Mouse (Mus musculus): ENCODE measurements around the gene Rnpepl1. TPM values are rescaled to one million over a fixed set of nuclear protein-coding genes. Genes with fewer than 3 reads are reported as not detected.
A peak's percentile ranks its signal among the peaks of the same experiment; 100 is the strongest.

Rnpepl1 gene
- polyA plus RNA-seq, 1 experiment from 2014 or later, result 33.9 TPM

- H3K36me3 ChIP-seq (ENCODE audit: control insufficient read depth, insufficient read depth, low read length), result peaks cover 36% of the 10 kb centered on the region
- DNase-seq (ENCODE audit: low spot score) (no peak), ATAC-seq (ENCODE audit: low read depth) (no peak)
- no peak overlapping the region for H3K4me3 ChIP-seq (ENCODE audit: low read depth, low read length)
- no peak overlapping the region for H3K4me2 ChIP-seq (ENCODE audit: low read depth, low read length)
- H3K9ac ChIP-seq (ENCODE audit: low read depth, low read length), result 0 out of 2 replicates have a peak overlapping the region, but pooled peaks have one; percentile 2
- peaks cover 15% of the 10 kb centered on the region; the same call in 1 of the 2 replicates for H3K9me3 ChIP-seq (ENCODE audit: control insufficient read depth, low read length)
- no peak overlapping the region for H3K27ac ChIP-seq (replicated peaks; ENCODE audit: low read depth, low read length)
- WGBS, result 85% methylated on average over 3 of the region's 3 CpGs
- no peaks in the 10 kb centered on the region for H3K27me3 ChIP-seq (replicated peaks; ENCODE audit: control insufficient read depth, insufficient read depth, low read length)
- 0 out of 2 replicates have a peak, but pooled peaks cover 14% of the 10 kb centered on the region for H3K4me1 ChIP-seq (ENCODE audit: control insufficient read depth, insufficient read depth, low read length)
These were observed 25.9 kb downstream of the Rnpepl1 start for GRCm38 (mm10) chr1:92936467-92936866.

GRCm38 (mm10) chr1:92937797-92938196 is 27.2 kb downstream of the Rnpepl1 start:
- 0 out of 2 replicates have a peak, but pooled peaks cover 14% of the 10 kb centered on the region for H3K4me1 ChIP-seq (ENCODE audit: control insufficient read depth, insufficient read depth, low read length)
- no peak overlapping the region for H3K4me2 ChIP-seq (ENCODE audit: low read depth, low read length)
- no peak overlapping the region for H3K4me3 ChIP-seq (ENCODE audit: low read depth, low read length)
- H3K27me3 ChIP-seq (replicated peaks; ENCODE audit: control insufficient read depth, insufficient read depth, low read length), result no peaks in the 10 kb centered on the region
- no peak overlapping the region for H3K9ac ChIP-seq (ENCODE audit: low read depth, low read length)
- 88% methylated on average over 3 of the region's 3 CpGs for WGBS
- H3K36me3 ChIP-seq (ENCODE audit: control insufficient read depth, insufficient read depth, low read length), result peaks cover 49% of the 10 kb centered on the region
- DNase-seq (ENCODE audit: low spot score), result no peak
- peaks cover 7% of the 10 kb centered on the region; the same call in 1 of the 2 replicates for H3K9me3 ChIP-seq (ENCODE audit: control insufficient read depth, low read length)
- no peak for ATAC-seq (ENCODE audit: low read depth)
- no peak overlapping the region for H3K27ac ChIP-seq (replicated peaks; ENCODE audit: low read depth, low read length)

GRCm38 (mm10) chr1:92939746-92940145 is 29.2 kb downstream of the Rnpepl1 start:
- no peak for DNase-seq (ENCODE audit: low spot score)
- no peak for ATAC-seq (ENCODE audit: low read depth)
- peaks cover 67% of the 10 kb centered on the region for H3K36me3 ChIP-seq (ENCODE audit: control insufficient read depth, insufficient read depth, low read length)

GRCm38 (mm10) chr1:92943219-92943989 is 32.8 kb downstream of the Rnpepl1 start:
- H3K4me2 ChIP-seq (ENCODE audit: low read depth, low read length), result no peak overlapping the region
- no peak for ATAC-seq (ENCODE audit: low read depth)
- no peak overlapping the region for H3K9ac ChIP-seq (ENCODE audit: low read depth, low read length)
- peaks cover 91% of the 10 kb centered on the region for H3K36me3 ChIP-seq (ENCODE audit: control insufficient read depth, insufficient read depth, low read length)
- no peak for DNase-seq (ENCODE audit: low spot score)
- H3K4me1 ChIP-seq (ENCODE audit: control insufficient read depth, insufficient read depth, low read length), result no peaks in the 10 kb centered on the region
- no peak overlapping the region for H3K4me3 ChIP-seq (ENCODE audit: low read depth, low read length)
- no peaks in the 10 kb centered on the region for H3K27me3 ChIP-seq (replicated peaks; ENCODE audit: control insufficient read depth, insufficient read depth, low read length)
- H3K27ac ChIP-seq (replicated peaks; ENCODE audit: low read depth, low read length), result no peak overlapping the region
- 94% methylated on average over 13 of the region's 19 CpGs for WGBS
- no peaks in the 10 kb centered on the region for H3K9me3 ChIP-seq (ENCODE audit: control insufficient read depth, low read length)

More at GRCm38 (mm10) chr1:92939746-92940145, 29.2 kb downstream of the Rnpepl1 start:
- no peak overlapping the region for H3K4me2 ChIP-seq (ENCODE audit: low read depth, low read length)
- no peak overlapping the region for H3K4me3 ChIP-seq (ENCODE audit: low read depth, low read length)
- H3K9ac ChIP-seq (ENCODE audit: low read depth, low read length), result no peak overlapping the region
- no peaks in the 10 kb centered on the region for H3K9me3 ChIP-seq (ENCODE audit: control insufficient read depth, low read length)
- H3K27me3 ChIP-seq (replicated peaks; ENCODE audit: control insufficient read depth, insufficient read depth, low read length), result no peaks in the 10 kb centered on the region
- H3K27ac ChIP-seq (replicated peaks; ENCODE audit: low read depth, low read length), result no peak overlapping the region
- H3K4me1 ChIP-seq (ENCODE audit: control insufficient read depth, insufficient read depth, low read length), result 0 out of 2 replicates have a peak, but pooled peaks cover 9% of the 10 kb centered on the region
- 91% methylated on average over 4 of the region's 4 CpGs for WGBS

- 91% methylated on average over 3 of the region's 3 CpGs for WGBS
- Histone ChIP-seq H3K4me3 (ENCODE audit: low read depth, low read length) (no peak overlapping the region), H3K27ac (replicated peaks; ENCODE audit: low read depth, low read length) (no peak overlapping the region), H3K9ac (ENCODE audit: low read depth, low read length) (no peak overlapping the region), H3K9me3 (ENCODE audit: control insufficient read depth, low read length) (no peaks in the 10 kb centered on the region), H3K27me3 (replicated peaks; ENCODE audit: control insufficient read depth, insufficient read depth, low read length) (no peaks in the 10 kb centered on the region), H3K4me2 (ENCODE audit: low read depth, low read length) (no peak overlapping the region), H3K4me1 (ENCODE audit: control insufficient read depth, insufficient read depth, low read length) (no peaks in the 10 kb centered on the region), H3K36me3 (ENCODE audit: control insufficient read depth, insufficient read depth, low read length) (peaks cover 60% of the 10 kb centered on the region)
- DNase-seq (ENCODE audit: low spot score) (no peak), ATAC-seq (ENCODE audit: low read depth) (no peak)
These were observed 37.4 kb downstream of the Rnpepl1 start for GRCm38 (mm10) chr1:92947966-92948365.

- Histone ChIP-seq H3K9ac (ENCODE audit: low read depth, low read length) (no peak overlapping the region), H3K9me3 (ENCODE audit: control insufficient read depth, low read length) (no peaks in the 10 kb centered on the region), H3K27me3 (replicated peaks; ENCODE audit: control insufficient read depth, insufficient read depth, low read length) (no peaks in the 10 kb centered on the region), H3K4me2 (ENCODE audit: low read depth, low read length) (no peak overlapping the region), H3K36me3 (ENCODE audit: control insufficient read depth, insufficient read depth, low read length) (peaks cover 46% of the 10 kb centered on the region), H3K4me3 (ENCODE audit: low read depth, low read length) (no peak overlapping the region), H3K4me1 (ENCODE audit: control insufficient read depth, insufficient read depth, low read length) (no peaks in the 10 kb centered on the region), H3K27ac (replicated peaks; ENCODE audit: low read depth, low read length) (no peak overlapping the region)
- DNase-seq (ENCODE audit: low spot score) (no peak), ATAC-seq (ENCODE audit: low read depth) (no peak)
- whole genome bisulfite sequencing, result 61% methylated on average over 6 of the region's 6 CpGs
These were observed 38.8 kb downstream of the Rnpepl1 start for GRCm38 (mm10) chr1:92949426-92949825.

- ATAC-seq (ENCODE audit: low read depth), result no peak
These were observed 40.0 kb downstream of the Rnpepl1 start, which contains the start of gene Gpr35 for GRCm38 (mm10) chr1:92950607-92951006. Gene Gpr35 (plus strand): TSS chr1:92950865.

GRCm38 (mm10) chr1:92953641-92954040 is 43.1 kb downstream of the Rnpepl1 start:
- no peak overlapping the region for H3K4me2 ChIP-seq (ENCODE audit: low read depth, low read length)
- DNase-seq (ENCODE audit: low spot score) (no peak), ATAC-seq (ENCODE audit: low read depth) (no peak)
- 72% methylated on average over 2 of the region's 2 CpGs for WGBS
- H3K27ac ChIP-seq (replicated peaks; ENCODE audit: low read depth, low read length), result no peak overlapping the region
- H3K9me3 ChIP-seq (ENCODE audit: control insufficient read depth, low read length), result no peaks in the 10 kb centered on the region
- H3K9ac ChIP-seq (ENCODE audit: low read depth, low read length), result no peak overlapping the region
- H3K27me3 ChIP-seq (replicated peaks; ENCODE audit: control insufficient read depth, insufficient read depth, low read length), result no peaks in the 10 kb centered on the region
- no peaks in the 10 kb centered on the region for H3K4me1 ChIP-seq (ENCODE audit: control insufficient read depth, insufficient read depth, low read length)
- H3K36me3 ChIP-seq (ENCODE audit: control insufficient read depth, insufficient read depth, low read length), result 0 out of 2 replicates have a peak, but pooled peaks cover 6% of the 10 kb centered on the region
- H3K4me3 ChIP-seq (ENCODE audit: low read depth, low read length), result no peak overlapping the region

More at GRCm38 (mm10) chr1:92950607-92951006, 40.0 kb downstream of the Rnpepl1 start, which contains the start of gene Gpr35:
- Histone ChIP-seq H3K27ac (replicated peaks; ENCODE audit: low read depth, low read length) (no peak within 1 kb of the TSS), H3K9me3 (ENCODE audit: control insufficient read depth, low read length) (no peaks in the 10 kb centered on the region), H3K4me1 (ENCODE audit: control insufficient read depth, insufficient read depth, low read length) (no peaks in the 10 kb centered on the region), H3K36me3 (ENCODE audit: control insufficient read depth, insufficient read depth, low read length) (peaks cover 35% of the 10 kb centered on the region), H3K27me3 (replicated peaks; ENCODE audit: control insufficient read depth, insufficient read depth, low read length) (no peaks in the 10 kb centered on the region), H3K4me2 (ENCODE audit: low read depth, low read length) (no peak within 1 kb of the TSS), H3K4me3 (ENCODE audit: low read depth, low read length) (no peak within 1 kb of the TSS), H3K9ac (ENCODE audit: low read depth, low read length) (no peak within 1 kb of the TSS)
- DNase-seq (ENCODE audit: low spot score), result no peak
- WGBS, result 68% methylated on average over 5 of the region's 5 CpGs
